Mouse (Mus musculus) ES-Bruce4 (cell line): ENCODE measurements around the gene Hps4.

ENCODE experiments used
- CTCF ChIP-seq: IDR thresholded peaks from one replicate; pipeline ENCODE4 v1.8.1; 2011; ENCODE audit warnings: low read depth, low read length
- EP300 ChIP-seq: IDR thresholded peaks from 2 replicates; pipeline ENCODE4 v1.6.1; 2011; ENCODE audit warnings: low read depth, low read length; ENCODE audit not compliant: insufficient read depth
- POLR2A ChIP-seq: IDR thresholded peaks from one replicate; pipeline ENCODE4 v1.8.1; 2011; ENCODE audit warnings: low read length; ENCODE audit not compliant: insufficient read depth

DNA sequence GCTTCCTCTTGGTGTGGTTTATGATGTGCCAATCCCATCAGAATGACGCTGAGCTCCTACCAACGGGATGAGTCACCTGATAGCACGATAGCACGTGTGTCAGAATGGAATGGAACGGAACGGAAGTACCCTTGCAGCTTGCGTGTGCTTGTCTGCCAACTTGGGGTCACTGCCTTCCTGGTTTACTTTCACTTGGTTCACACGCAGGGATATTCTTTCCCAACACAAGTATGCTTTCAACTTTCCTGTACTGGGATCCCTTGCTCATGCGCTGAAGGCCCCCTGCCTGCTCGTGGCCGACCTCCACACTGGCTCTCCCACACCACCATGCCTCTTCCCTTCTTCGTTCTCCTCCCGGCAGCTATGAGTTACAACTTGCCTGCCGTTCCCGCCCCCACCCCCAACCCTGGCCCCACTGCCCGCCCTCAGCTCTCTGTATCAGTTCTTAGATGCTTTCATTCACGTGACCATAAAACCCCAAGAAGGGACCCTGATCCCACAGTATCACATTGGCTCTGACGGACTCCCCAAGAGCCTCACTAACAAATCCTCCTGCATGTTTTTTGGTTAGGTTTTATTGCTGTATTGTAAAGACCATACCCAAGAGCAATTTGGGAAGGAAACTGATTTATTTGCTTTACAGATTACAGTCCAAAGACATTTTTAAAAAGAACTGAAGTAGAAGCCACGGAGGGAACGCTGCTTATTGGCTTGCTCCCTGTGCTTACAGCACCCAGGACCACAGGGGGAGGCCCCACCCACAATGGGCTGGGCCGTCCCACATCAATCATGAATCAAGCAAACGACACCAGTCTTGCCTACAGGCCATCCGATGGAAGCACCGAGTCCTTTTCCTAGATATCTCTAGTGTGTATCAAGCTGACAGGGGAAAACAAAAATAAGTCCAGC, 18.0 kb upstream of the Hps4 start:
- peak; percentile 33 for TF ChIP-seq POLR2A
- no peak for TF ChIP-seq CTCF
- TF ChIP-seq EP300: no peak
